Mouse (Mus musculus) heart, postnatal 0 days (tissue): ENCODE measurements at regions not wholly inside any gene's neighbourhood (a gene's known extent, or its start where the extent isn't known, plus 50 kb on each side); places are given as distances from the start of the nearest gene placed in this dataset.

Experiments used
- CTCF ChIP-seq: IDR thresholded peaks from 2 replicates; pipeline ENCODE4 v1.5.1; 2016; ENCODE audit warnings: antibody characterized with exemption, control low read depth, low read depth
- EP300 ChIP-seq: IDR thresholded peaks from 2 replicates; pipeline ENCODE4 v1.6.1; 2016; ENCODE audit warnings: antibody characterized with exemption, low read depth

DNA sequence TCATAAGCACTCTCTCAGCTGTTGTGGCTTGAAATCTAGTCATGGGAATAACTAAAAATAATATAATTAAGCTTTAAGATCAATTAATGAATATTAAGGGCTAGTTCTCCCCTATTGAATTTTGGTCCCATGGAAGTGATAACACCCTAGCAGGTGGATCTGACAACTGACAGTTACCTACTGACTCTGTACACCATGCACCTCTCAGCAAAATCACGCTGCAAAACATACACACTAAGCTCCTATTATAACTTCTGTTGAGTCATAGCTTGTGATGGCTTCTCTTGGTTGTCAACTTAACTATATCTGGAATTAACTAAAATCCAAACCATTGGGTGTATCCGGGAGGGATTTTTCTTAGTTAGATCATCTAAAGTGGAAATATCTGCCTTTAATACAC is 817.9 kb upstream of the Chrm3 start:
- TF ChIP-seq CTCF (no peak), EP300 (no peak)
